Mouse (Mus musculus): ENCODE results near the gene Glud1. TPM values are rescaled to one million over a fixed set of nuclear protein-coding genes. Genes with fewer than 3 reads are reported as not detected.

Gene Glud1
- polyA plus RNA-seq, 1 experiment from 2014 or later, result 67.2 TPM

DNA sequence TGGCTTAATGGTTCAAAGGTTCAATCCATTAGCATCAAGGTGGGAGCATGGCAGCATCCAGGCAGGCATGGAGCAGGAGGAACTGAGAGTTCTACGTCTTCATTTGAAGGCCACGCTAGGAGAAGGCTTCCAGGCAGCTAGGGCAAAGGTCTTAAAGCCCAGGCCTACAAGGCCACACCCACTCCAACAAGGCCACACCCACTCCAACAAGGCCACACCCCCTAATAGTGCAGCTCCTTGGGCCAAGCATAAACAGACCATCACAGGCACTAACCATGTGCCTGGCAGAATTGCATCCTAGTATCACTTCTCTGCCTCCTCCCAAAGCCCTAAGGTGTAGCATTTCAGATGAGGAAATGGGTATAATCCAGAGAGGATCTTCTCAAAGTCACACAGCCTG is 61.2 kb downstream of the Glud1 start:
- no peaks in the 10 kb centered on the region for H3K27me3 ChIP-seq
- no peak overlapping the region for H3K4me2 ChIP-seq
- peaks cover 14% of the 10 kb centered on the region for H3K4me1 ChIP-seq
- no peak overlapping the region for H3K4me3 ChIP-seq
- 62% methylated on average over 2 of the region's 2 CpGs for WGBS
- no peak overlapping the region for H3K27ac ChIP-seq
- no peak overlapping the region for H3K9ac ChIP-seq
- no peaks in the 10 kb centered on the region for H3K36me3 ChIP-seq
- ATAC-seq (ENCODE audit: insufficient number of reproducible peaks, low FRiP score, low TSS enrichment, low read depth), result no peak
- no peaks in the 10 kb centered on the region for H3K9me3 ChIP-seq

DNA sequence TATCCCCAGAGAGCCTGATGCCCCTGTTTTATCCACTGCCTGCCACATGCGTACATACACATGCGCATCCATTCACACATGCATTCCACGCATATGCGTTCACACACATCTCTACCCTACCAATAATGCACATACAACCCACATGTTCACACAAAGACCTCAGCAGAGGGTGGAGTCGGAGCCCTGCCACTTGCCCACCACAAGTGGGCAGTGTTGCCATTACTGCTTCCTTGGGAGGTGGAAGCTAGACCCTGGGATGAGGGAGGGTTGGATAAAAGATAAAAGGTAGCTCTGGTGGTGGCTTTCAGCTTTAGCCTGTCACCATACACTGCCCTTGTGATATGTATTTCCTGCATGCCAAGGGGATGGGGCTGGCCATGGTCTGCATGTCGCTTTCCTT is 62.1 kb downstream of the Glud1 start:
- Histone ChIP-seq H3K9me3 (no peaks in the 10 kb centered on the region), H3K4me1 (peaks cover 14% of the 10 kb centered on the region), H3K27me3 (no peaks in the 10 kb centered on the region), H3K27ac (no peak overlapping the region), H3K4me2 (no peak overlapping the region), H3K9ac (no peak overlapping the region), H3K4me3 (no peak overlapping the region), H3K36me3 (no peaks in the 10 kb centered on the region)
- WGBS, result 82% methylated on average over 6 of the region's 6 CpGs
- ATAC-seq (ENCODE audit: insufficient number of reproducible peaks, low FRiP score, low TSS enrichment, low read depth), result no peak

DNA sequence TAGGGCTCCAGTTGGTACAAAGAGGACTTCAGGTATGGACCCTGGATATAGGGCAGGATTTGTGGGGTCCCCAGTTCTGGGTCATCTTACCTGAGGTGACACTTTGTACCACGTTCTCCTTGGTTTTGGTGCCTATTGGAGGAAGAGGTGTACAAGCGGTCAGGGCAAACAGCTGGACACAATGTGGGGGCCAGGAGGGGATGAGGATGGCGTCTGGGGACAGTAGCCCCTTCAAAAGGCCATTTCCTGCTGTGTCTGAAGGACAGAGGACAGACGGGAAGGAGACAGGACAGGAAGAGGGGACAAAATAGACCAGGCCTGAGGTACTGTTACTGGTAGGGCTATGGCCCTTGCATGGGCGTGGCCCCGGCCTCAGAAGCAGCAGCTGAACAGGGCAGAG is 63.1 kb downstream of the Glud1 start:
- Histone ChIP-seq H3K4me2 (no peak overlapping the region), H3K27me3 (no peaks in the 10 kb centered on the region), H3K9ac (no peak overlapping the region), H3K36me3 (no peaks in the 10 kb centered on the region), H3K9me3 (no peaks in the 10 kb centered on the region), H3K27ac (no peak overlapping the region), H3K4me1 (peaks cover 20% of the 10 kb centered on the region), H3K4me3 (no peak overlapping the region)
- 79% methylated on average over 6 of the region's 6 CpGs for WGBS
- no peak for ATAC-seq (ENCODE audit: insufficient number of reproducible peaks, low FRiP score, low TSS enrichment, low read depth)

DNA sequence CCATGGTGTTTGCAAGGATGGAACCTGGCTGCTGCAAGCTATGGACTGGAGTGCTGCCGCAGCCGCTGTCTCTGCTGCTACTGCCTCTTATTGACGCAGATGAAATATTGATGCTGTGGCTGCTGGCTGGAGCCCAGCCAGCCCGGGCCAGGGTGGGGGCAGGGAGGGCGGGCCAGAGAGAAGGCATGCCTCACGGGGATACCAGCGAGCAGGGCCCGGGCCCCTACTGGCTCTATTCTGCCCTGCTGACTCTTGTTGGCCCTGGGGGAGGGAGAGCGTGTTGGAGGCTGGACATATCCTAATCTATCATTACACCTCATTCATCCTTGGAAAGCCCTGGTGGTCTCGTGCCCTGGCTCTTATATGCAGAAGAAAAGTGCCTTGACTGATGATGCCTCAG is 64.0 kb downstream of the Glud1 start, which contains the start of gene Sncg:
Gene Sncg, minus strand, starts transcription at position 213 of the 400 bp plus-strand sequence.
- no peaks in the 10 kb centered on the region for H3K9me3 ChIP-seq
- no peak for ATAC-seq (ENCODE audit: insufficient number of reproducible peaks, low FRiP score, low TSS enrichment, low read depth)
- peaks cover 27% of the 10 kb centered on the region for H3K4me1 ChIP-seq
- no peaks in the 10 kb centered on the region for H3K27me3 ChIP-seq
- H3K9ac ChIP-seq, result no peak within 1 kb of the TSS
- no peaks in the 10 kb centered on the region for H3K36me3 ChIP-seq
- H3K4me2 ChIP-seq, result no peak within 1 kb of the TSS
- H3K4me3 ChIP-seq, result peak within 1 kb of the TSS; percentile 7; the same call in 1 of the 2 replicates
- H3K27ac ChIP-seq, result no peak within 1 kb of the TSS
- WGBS, result 44% methylated on average over 10 of the region's 10 CpGs

DNA sequence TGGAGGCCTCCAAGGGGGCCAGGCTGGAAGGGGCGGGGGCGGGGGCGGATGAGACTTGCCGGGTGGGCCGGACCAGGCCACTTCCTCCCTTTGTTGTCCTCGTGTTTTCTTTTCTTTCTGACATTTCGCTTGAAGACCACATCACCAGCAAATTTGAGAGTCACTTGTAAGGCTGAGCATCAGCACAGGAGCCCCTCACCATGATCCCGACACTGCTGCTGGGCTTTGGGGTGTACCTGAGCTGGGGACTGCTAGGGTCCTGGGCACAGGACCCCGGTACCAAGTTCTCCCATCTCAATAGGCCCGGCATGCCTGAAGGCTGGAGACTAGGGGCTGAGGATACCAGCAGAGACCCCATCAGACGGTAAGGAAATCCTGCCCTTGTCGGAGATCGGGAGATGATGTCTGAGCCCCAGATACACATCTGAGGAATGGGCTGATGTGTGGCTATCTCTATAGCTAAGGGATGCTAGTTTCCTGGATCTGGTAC is 64.9 kb downstream of the Glud1 start, which contains the start of gene Mmrn2:
Gene Mmrn2, plus strand, starts transcription at position 51 of the 490 bp plus-strand sequence.
- H3K4me2 ChIP-seq, result no peak within 1 kb of the TSS
- H3K27me3 ChIP-seq, result no peaks in the 10 kb centered on the region
- ATAC-seq (ENCODE audit: insufficient number of reproducible peaks, low FRiP score, low TSS enrichment, low read depth), result no peak
- peak within 1 kb of the TSS; percentile 7; the same call in 1 of the 2 replicates for H3K4me3 ChIP-seq
- no peaks in the 10 kb centered on the region for H3K36me3 ChIP-seq
- H3K4me1 ChIP-seq, result peaks cover 27% of the 10 kb centered on the region
- H3K27ac ChIP-seq, result no peak within 1 kb of the TSS
- H3K9me3 ChIP-seq, result no peaks in the 10 kb centered on the region
- 83% methylated on average over 13 of the region's 13 CpGs for WGBS
- no peak within 1 kb of the TSS for H3K9ac ChIP-seq

DNA sequence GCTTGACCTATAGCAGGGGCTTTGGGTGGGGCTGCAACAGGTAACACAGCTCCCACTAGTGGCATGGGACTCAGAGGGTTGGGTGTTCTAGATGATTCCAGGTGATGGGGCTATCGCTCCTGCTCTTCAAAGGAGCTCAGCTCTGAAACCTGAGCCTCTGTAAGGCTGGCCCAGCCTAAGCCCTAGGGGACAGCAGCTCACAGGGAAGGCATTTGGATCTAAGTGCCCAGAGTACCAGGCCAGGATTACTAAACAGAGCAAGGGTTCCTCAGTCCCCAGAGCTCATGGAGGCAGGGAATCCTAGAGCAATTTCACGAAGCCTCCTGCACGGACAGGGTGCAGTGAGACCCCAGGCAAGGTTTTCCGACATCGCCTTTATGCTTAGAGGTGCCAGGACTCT is 65.4 kb downstream of the Glud1 start:
- Histone ChIP-seq H3K4me1 (peaks cover 27% of the 10 kb centered on the region), H3K9me3 (no peaks in the 10 kb centered on the region), H3K4me3 (peak overlapping the region; percentile 7; the same call in 1 of the 2 replicates), H3K4me2 (no peak overlapping the region), H3K27ac (no peak overlapping the region), H3K9ac (no peak overlapping the region), H3K36me3 (no peaks in the 10 kb centered on the region), H3K27me3 (no peaks in the 10 kb centered on the region)
- WGBS, result 58% methylated on average over 5 of the region's 5 CpGs
- no peak for ATAC-seq (ENCODE audit: insufficient number of reproducible peaks, low FRiP score, low TSS enrichment, low read depth)

DNA sequence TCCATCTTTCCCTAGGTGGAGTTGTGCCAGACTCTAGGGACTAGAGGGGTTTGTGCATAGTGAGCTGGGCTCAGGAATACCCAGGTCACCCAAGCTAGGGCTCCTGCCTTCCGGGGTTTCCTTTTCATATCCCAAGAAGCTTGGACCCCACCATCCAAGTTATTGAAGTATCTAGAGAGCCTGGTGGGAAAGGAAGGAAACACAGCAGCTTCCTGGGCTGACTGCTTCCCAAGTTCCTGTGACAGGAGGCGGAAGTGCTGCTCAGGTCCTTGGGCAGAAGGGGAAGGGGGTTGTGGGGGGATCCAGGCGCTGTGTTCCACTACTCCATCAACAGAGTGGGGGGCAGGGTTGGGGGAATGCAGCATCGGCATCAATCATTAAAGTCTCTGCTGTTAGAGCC is 66.6 kb downstream of the Glud1 start:
- H3K4me1 ChIP-seq, result peaks cover 27% of the 10 kb centered on the region

DNA sequence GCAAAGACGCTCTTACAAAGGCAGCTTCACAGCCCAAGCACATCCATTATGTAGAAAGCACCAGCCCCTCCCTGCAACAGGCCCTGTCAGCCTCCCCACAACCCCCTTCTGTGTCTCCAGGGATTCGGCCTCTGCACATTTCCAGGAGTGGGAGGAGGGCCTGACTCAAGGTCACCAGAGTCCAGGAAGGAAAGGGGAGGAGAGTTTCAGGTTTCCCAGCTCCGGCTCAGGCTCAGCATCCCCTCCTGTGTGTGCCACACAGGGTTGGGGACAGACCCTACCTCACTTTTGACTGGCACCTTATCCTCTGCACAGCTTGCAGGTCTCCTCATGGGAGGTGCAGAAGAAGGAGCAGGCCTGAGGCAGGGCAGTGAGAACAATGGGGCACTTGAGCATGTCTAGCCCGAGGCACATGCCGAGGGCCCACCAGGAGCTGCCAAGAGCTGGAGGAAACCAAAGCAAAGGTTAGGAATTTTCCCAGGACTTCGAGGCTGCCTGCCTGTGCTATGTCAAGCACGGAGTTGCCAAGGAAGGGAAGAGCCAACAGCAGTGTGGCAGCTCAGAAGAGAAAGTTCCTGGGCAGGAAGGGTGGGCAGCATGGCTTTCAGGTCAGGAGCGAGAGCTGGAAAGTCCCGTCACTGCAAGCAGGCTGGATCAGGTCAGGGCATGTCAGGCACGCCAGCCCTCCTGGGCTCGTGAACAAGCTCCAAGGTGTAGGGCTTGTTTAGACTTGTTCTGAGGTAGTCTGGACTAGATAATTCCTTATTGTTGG is 68.2 kb downstream of the Glud1 start:
- Histone ChIP-seq H3K27ac (peak overlapping the region; percentile 77), H3K4me1 (peaks cover 27% of the 10 kb centered on the region), H3K4me2 (no peak overlapping the region), H3K27me3 (no peaks in the 10 kb centered on the region), H3K9ac (no peak overlapping the region), H3K36me3 (no peaks in the 10 kb centered on the region), H3K4me3 (no peak overlapping the region), H3K9me3 (no peaks in the 10 kb centered on the region)
- WGBS, result 34% methylated on average over 11 of the region's 11 CpGs
- ATAC-seq (ENCODE audit: insufficient number of reproducible peaks, low FRiP score, low TSS enrichment, low read depth), result peak; percentile 57

More for the DNA sequence above, 66.6 kb downstream of the Glud1 start:
- Histone ChIP-seq H3K9me3 (no peaks in the 10 kb centered on the region), H3K9ac (no peak overlapping the region), H3K36me3 (no peaks in the 10 kb centered on the region), H3K4me2 (no peak overlapping the region), H3K27ac (no peak overlapping the region), H3K4me3 (no peak overlapping the region), H3K27me3 (no peaks in the 10 kb centered on the region)
- ATAC-seq (ENCODE audit: insufficient number of reproducible peaks, low FRiP score, low TSS enrichment, low read depth), result no peak
- 66% methylated on average over 4 of the region's 4 CpGs for WGBS

DNA sequence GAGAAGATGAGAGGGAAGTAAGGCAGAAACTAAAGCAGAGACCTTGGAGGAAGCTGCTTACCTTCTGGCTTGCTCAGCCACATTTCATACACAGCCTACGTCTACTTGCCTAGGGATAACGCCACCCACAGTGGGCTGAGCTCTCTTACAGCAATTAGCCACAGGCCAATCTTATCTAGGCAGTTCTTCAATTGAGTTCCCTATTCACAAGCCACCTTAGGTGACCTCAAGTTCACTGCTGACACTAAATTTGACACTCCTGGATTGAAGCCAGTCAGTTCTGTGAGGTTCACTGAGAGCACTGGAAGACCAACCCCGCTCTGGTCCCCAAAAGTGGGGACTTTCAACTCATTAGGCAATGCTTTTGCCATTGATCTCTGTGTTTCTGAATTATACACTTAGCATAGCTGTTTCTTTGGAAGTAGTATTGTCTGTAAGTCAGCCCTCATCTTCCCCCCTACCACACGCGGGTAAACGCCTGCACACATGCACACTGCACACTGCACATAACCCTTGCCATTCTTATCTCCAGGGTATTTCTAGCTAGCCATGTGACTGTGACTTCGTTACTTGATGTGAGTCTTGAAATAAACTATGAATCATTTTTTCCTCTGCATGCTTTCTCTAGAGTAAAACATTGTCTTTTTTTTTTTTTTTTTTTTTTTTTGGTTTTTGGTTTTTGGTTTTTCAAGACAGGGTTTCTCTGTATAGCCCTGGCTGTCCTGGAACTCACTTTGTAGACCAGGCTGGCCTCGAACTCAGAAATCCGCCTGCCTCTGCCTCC is 72.6 kb downstream of the Glud1 start:
- Histone ChIP-seq H3K27ac (no peak overlapping the region), H3K4me2 (no peak overlapping the region), H3K9ac (no peak overlapping the region), H3K36me3 (no peaks in the 10 kb centered on the region), H3K27me3 (no peaks in the 10 kb centered on the region), H3K4me1 (peaks cover 12% of the 10 kb centered on the region), H3K9me3 (no peaks in the 10 kb centered on the region), H3K4me3 (no peak overlapping the region)
- 93% methylated on average over 9 of the region's 9 CpGs for WGBS
- no peak for ATAC-seq (ENCODE audit: insufficient number of reproducible peaks, low FRiP score, low TSS enrichment, low read depth)

DNA sequence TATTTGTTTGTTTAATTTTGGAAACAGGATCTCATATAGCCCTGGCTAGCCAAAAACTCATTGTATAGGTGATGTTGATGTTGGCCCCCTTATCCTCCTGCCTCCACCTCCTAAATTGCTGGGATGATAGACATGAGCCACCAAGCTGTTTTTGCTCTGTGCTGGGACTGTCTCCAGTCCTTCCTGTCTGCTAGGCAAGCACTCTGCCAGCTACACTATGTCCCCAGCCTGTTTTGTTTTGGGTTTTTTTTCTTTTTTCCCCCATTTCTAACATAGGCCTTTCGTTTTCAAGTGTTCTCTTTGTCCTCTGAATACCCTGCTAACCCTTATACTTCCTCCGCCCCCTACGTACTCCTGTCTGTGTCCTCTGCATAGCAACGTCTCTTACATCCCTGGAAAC is 82.8 kb downstream of the Glud1 start:
- Histone ChIP-seq H3K27ac (no peak overlapping the region), H3K27me3 (no peaks in the 10 kb centered on the region), H3K4me3 (no peak overlapping the region), H3K36me3 (0 out of 2 replicates have a peak, but pooled peaks cover 6% of the 10 kb centered on the region), H3K4me1 (no peaks in the 10 kb centered on the region), H3K9ac (no peak overlapping the region), H3K4me2 (no peak overlapping the region), H3K9me3 (no peaks in the 10 kb centered on the region)
- no peak for ATAC-seq (ENCODE audit: insufficient number of reproducible peaks, low FRiP score, low TSS enrichment, low read depth)
- WGBS, result 85% methylated on average over 4 of the region's 4 CpGs
